Mouse (Mus musculus) testis, postnatal 10 days (tissue): ENCODE results near the gene Bcar3.
A peak's percentile ranks its signal among the peaks of the same experiment; 100 is the strongest.

Experiments used
- DNase-seq: peaks from one replicate; pipeline ENCODE4 v3.0.0; 2021; ENCODE audit warnings: low spot score

Bcar3 gene

GRCm38 (mm10) chr3:122337992-122338391 lies 44.1 kb downstream of the Bcar3 start:
- DNase-seq = no peak

GRCm38 (mm10) chr3:122338897-122339296 lies 45.0 kb downstream of the Bcar3 start:
- DNase-seq = no peak

GRCm38 (mm10) chr3:122340135-122341068 lies 46.5 kb downstream of the Bcar3 start:
- DNase-seq = no peak

- no peak for DNase-seq
Observed at GRCm38 (mm10) chr3:122343437-122343853, 49.5 kb downstream of the Bcar3 start.

GRCm38 (mm10) chr3:122344350-122344749 lies 50.4 kb downstream of the Bcar3 start:
- no peak for DNase-seq

GRCm38 (mm10) chr3:122345977-122346472 lies 52.1 kb downstream of the Bcar3 start:
- no peak for DNase-seq

GRCm38 (mm10) chr3:122346600-122346999 lies 52.7 kb downstream of the Bcar3 start:
- no peak for DNase-seq

DNA sequence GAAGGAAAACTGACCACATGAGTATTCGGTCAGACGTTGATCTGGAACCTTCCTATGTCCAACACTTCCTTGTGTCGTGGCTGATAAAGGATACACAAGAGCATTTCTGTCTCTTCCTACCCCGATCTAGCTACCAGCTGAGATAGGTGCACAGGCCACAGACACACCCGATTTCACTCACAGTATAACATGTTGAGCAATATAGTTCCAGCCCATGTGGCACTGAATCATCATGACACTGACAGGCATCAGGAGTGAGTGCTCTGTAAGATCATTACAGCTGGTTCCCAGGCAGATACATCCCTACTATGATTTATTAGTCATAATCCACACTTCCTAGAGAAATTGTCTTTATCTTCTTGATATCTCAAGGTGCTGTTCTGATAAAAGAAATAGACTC lies 54.7 kb downstream of the Bcar3 start:
- no peak for DNase-seq

DNA sequence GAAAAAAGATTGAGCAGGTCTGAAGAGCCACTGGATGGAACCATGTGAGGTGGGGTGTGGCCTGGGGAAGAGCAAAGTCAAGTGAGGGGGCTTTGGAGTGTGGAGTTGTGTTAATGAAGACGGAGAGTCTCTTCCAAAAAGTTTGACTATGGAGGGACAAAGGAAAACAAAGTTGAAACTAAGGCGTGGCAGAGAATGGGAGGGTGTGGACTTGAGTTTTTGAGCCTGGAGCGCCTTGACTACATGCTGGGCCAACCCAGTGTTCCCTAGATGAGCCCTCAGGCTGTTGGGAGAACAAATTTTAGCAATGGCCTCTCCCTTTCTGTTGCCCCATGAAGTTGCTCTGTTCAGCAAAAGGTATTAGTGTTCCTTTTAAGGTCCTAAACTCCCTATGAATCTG lies 58.9 kb downstream of the Bcar3 start:
- no peak for DNase-seq

- DNase-seq = no peak
Observed at GRCm38 (mm10) chr3:122359426-122359825, 65.5 kb downstream of the Bcar3 start.

DNA sequence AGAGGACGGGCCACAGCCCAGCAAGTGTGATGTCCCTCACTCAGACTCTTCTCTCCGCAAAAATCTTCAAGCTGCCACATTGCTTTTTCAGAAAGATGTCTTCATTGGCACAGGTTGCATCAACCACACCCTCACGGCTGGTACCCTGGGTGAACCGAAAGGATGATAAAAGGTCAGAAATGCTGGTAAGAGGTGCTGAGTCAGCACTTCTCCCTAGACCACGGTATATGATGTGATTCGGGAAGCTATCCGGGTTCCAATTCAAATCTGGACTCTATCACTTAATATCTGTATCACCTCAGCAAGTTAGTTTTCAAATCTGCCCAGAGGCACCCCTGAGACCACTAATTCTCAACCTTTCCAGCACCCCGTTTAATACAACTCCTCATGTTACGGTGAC lies 66.0 kb downstream of the Bcar3 start:
- DNase-seq = no peak

GRCm38 (mm10) chr3:122360721-122361138 lies 66.8 kb downstream of the Bcar3 start:
- peak; percentile 47 for DNase-seq

GRCm38 (mm10) chr3:122362719-122363118 lies 68.8 kb downstream of the Bcar3 start:
- no peak for DNase-seq

DNA sequence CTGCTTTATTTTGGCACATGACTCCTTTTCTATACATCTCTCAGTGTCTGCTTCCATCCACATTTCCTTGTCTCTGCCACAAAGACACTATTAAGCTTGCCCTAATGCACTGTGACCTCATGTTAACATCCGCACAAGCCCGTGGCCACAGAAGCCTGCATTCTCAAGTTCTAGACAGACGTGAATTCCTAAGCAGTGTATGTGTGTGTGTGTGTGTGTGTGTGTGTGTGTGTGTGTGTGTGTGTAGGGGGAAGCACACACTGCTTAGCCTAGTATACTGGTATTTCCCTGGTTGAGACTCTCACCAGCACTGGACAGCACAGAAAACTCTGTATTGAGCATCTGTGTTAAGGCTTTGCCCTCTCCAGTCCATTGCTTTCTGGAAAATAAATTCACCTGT lies 70.6 kb downstream of the Bcar3 start:
- DNase-seq = no peak

DNA sequence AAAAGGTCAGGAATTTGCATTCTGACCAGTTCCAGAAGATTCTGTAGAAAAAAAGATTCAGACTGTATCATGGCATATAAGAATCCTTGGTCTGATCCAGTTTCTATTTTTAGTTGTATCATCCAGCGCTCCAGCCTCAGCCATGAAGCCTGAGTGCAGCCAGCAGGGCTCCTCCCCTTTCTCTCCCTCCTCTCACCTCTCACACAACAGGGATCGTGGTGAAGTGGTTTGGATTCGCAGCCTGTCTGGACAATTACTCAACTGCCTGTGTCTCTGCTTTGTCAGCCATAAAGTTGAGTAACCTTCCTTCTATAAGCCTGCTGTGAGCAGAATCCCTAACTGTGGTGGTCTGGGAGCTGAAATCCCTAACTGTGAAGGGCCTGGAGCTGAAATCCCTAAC lies 71.4 kb downstream of the Bcar3 start:
- DNase-seq = no peak

DNA sequence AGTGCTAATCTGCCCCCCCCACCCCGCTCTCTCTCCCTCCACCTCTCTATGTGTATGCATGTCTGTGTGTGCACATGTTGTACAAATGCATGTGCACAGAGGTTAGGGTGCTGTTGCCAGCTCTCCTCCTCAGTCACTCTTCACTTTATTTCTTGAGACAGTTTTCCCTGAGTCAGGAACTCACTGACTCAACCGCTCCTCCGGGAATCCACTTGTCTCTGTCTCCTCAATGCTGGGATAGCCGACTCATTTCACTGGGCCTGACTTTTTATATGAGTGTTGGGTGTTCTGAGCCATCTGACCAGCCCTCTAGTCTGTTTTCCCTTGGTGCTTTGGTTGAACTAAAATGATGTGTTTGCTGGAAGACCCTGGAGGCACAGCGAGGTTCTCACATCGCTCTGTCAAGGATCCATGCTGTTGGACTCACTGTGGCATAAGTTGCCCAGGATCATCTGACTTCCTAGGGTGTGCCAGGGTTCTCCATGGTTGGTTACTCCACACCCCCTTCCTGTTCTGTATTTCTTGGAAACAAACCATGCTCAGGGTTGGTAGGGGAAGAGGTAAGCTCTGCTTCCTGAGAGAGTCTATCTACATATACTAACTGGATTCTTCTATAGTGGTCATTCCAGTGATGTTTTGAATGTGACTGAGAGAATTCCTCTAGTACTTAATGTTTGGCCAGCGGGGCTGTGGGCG lies 77.9 kb downstream of the Bcar3 start:
- no peak for DNase-seq

DNA sequence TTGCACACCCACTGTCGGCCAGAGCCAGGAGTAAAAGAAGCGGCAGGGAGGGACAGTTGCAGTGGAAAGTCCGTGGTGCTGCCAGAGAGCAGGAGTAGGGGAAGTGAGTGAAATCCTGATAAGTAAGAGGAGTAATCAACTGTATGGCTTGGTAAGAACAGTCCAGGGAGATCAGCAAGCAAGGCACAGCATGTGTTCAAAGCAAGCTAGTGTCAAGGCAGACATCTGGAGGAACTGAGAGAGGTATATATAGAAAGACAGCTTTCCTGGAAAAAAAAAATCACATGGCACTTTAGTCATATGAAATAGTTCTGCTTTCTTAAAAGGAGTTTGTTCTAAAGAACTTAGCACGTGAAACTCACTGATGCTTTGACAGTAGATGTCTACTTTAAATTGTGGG lies 78.7 kb downstream of the Bcar3 start:
- no peak for DNase-seq

GRCm38 (mm10) chr3:122376011-122376410 lies 82.1 kb downstream of the Bcar3 start:
- DNase-seq = no peak

DNA sequence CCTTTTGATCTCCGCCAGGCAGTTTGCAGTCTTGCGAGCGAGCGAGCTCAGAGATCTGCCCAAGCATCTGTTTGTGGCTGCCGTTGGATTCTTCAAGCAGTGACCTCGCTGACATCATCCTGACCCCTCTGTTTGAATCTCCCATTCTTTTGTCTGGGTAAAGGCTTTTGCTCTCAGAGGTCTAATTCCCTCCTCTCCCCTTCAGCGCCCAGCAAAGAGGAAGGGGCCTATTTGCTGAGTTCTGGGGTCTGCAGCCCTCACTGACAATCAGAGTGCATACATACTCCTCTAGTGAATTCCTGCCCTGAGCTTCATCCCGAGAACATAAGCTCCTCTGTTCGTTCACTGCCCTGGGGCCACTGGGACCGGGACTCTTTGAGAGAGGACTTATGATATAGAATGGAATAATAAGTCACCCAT lies 82.5 kb downstream of the Bcar3 start:
- DNase-seq = no peak

DNA sequence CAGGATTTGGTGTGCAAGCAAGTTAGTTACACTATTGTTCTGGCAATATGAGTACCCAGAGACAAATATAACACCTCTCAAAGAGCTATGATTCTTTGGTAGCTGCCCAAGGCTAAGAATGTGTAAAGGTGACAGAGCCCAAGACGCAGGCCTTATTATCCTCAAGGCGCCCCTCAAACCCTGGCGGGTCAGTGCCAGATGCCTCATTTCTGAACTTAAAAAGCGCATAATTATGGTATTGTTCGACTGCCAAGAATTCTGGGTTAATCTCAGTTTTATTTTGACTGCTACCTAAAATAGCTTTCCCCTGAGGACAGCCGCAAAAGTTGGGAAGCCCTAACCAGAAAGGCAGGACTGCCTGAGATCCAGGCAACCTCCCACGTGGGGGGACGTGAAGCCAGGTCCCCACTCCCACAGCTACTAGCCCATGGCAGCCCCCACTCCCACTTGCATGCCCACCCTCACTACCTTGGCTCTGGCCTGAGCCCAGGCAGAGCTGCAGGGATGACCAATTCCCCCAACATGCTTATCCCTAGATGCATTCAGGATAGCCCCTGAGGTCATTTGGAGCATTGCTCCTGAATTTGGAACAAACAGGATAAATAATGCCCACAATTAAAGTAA lies 83.0 kb downstream of the Bcar3 start:
- DNase-seq = no peak

DNA sequence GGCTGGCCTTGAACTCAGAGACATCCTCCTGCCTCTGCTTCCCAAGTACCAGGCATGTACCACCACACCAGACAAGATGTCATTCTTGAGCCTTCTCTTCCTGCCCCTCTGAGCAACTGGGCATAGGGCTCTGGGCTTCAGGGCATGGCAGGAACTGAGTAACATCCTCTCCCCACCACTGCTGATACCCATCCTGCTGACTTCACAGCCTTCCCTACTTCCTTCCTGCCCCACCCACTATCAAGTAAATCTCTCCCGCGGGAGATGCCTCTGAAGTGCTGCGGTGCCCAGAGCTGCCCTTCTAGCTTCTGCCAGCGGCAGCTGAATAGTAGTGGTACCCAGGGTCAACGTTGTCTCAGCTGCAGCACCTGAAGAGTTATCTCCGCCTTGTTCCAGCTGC lies 84.7 kb downstream of the Bcar3 start:
- DNase-seq = no peak

GRCm38 (mm10) chr3:122380776-122381175 lies 86.8 kb downstream of the Bcar3 start:
- no peak for DNase-seq

GRCm38 (mm10) chr3:122381591-122381990 lies 87.7 kb downstream of the Bcar3 start:
- no peak for DNase-seq
